Mouse (Mus musculus) megakaryocyte-erythroid progenitor cell, adult 5-6 weeks (primary cell): ENCODE results near the gene Wdtc1. TPM values are rescaled to one million over a fixed set of nuclear protein-coding genes. Genes with fewer than 3 reads are reported as not detected.

Experiments
- ATAC-seq: replicated peaks from 2 replicates; pipeline ENCODE4 v1.8.0; 2016; ENCODE audit warnings: mild to moderate bottlenecking, inconsistent platforms; ENCODE audit not compliant: severe bottlenecking, poor library complexity, low FRiP score, low TSS enrichment
- total RNA-seq, 2 experiments: library from RNA; stranded (forward) in 1 of 2; stranded (reverse) in 1 of 2; fragments of 200-1000, 215-1000 nt in 1 of 2; fragments of >200 nt in 1 of 2; fragmentation: Nextera tagmentation in 1 of 2; gene quantifications; 2 replicates each; pipeline ENCODE4 v1.2.3; 2014 to 2017

Wdtc1 gene
- total RNA-seq, 2 experiments from 2014 or later, result 8.0 to 18.6 TPM

DNA sequence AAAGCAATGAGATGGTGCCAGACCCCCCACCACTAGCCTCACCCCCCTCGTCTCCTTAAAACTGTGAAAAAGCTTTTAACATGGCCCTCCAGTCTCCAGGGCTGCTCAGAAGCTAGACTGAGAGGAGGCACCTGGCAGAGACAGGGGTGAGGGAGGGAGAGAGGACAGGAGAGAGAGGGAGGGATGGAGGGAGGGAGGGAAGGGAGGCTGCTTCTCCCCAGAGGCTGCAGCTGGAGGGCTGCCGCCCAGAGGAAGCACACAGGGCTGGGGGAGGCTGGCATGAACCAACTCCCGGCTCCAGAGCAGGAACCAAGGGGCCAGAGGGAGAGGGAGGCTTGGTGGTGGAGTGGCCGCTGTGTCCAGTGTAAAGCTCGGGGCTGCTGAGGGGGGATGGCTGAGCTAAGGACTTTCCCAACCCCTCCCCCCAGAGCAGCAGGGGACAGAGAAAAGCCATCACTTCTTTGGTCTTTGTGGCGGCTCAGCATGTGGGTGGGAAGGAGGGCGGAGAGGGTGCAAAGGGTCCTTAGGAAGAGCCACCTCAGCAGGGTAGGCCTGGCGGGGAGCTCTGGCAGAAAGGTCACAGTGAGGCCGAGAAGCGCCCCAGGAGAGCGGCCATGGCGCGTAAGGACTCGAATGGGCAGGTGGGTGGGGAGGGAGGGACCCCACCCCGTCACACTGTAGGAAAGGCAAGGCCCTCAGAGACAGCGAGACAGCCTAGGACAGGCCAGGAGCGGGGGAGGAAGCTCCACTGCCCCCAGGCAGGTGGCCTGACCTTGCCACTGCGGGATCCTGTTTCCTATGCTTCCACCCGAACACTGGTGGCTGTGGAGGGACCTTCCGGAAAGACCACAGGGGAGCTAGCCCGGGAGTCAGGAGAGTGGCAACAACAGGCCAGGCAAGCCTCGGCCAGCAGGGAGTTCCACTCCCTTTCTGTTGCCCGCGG is 60.1 kb downstream of the Wdtc1 start:
- no peak for ATAC-seq

DNA sequence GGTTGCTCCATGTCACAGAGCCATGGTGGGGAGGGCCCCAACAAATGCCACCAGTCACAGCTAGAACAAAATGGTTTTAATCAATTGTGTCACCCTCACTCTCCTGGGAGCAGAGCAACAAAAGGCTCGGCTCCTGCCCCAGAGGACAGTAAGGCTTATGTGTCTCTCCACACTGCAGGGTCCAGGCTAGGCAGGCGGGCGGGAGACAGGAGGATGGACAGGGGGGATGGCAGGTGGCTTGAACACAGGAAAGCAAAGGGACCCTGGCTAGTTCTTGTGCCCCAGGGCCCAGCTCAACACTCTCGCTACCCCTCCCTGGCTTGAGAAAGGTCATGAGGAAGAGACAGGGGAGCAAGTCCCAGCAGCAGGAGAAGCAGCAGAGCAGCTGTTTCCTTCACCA is 60.9 kb downstream of the Wdtc1 start:
- ATAC-seq, result no peak

DNA sequence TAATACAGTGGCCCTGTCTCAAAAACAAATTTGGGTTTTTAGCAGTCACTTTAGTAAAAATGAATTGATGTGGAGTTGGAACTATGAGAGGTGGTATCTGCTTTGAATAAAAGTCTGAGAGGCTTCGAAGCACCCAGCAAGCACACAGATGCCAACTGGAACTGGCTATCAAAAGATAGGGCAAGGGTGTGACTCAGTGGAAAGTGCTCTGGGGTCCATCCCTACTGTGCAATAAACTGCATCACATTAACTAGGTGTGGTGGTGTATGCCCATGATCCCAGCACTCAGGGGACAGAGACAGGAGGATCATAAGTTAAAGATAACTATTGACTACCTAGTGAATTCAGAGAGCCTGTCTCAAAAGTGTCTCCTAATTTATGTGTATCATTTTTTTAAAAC is 62.0 kb downstream of the Wdtc1 start:
- ATAC-seq, result 0 out of 2 replicates have a peak, but pooled peaks have one; percentile 40

DNA sequence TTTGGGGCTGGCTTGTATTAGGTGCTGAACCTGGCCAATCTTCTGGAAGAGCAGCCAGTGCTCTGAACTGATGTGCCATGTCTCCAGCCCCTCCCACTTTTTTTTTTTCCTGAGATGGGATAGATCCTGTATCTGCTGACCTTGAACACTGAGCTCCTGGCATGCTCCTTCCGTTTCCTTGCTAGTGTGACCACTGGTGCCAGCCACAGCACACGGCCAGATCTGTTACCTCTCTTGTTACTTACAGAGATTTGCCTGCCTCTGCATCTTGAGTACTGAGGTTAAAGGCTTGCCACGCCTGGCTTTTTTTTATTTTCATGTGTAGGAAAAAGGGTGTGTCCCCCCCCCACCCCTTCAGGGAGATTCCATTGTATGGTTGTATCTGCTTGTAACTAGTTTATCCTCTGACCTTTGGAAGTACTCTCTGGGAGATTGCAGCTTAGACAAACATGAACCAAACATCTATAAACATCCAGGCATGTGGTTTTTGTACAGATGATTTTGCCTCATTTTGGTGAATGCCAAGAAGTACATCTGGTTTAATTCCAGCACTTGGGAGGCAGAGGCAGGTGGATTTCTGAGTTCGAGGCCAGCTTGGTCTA is 66.7 kb downstream of the Wdtc1 start:
- no peak for ATAC-seq

DNA sequence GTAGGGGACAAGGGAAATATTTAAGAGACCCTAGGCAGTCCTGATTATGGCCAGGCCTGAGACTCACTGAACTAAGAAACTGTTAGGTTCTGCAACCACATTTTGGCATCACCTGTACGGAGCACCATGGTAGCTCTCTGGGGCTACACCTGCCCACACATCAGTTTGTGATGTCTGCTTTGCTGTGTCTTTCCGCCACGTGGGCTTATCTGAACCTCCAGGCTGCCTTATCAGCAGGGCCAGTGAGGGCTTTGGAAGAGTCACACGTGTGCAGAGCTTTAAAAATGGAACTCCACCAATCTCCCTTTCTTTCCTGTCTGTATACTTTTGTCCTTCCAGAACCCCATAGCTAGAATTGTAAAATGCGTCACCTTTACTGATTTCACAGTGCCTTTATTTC is 67.3 kb downstream of the Wdtc1 start:
- ATAC-seq, result peak; percentile 82

DNA sequence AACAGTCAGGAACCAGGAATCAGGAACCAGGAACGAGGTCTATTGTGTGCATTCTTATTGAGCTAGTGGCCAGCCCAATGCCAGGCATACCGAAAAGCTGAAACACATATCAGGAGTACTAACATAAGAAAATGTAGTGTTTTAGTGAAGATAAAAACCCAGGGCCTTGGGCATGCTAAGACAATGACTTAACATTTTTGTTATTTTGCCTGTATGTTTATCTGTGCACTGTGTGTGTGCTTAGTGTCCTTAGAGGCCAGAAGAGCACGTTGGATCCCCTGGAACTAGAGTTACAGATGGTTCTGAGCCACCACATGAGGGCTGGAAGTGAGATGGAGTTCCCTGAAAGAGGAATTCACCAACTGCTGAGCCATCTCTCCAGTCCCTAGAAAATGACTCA is 68.0 kb downstream of the Wdtc1 start:
- peak; percentile 83 for ATAC-seq

DNA sequence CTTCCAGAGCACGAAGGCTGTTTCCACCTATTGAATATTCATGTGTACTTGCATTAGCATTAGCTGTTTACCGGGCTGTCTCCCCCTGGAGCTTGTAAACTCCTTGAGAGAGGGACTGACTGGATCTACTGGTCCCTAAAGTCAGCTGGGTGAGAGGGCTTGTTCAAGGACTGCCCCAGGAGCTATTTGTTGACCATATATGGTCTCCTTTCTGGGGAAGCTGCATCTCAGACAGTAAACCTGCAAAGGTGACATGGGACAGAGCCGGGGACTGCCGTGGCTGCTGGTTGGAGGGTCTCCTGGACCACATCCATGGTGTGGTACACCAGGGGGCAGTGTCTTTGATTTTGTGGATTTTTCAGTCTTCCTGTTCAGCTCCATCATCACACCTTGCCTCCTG is 70.6 kb downstream of the Wdtc1 start:
- ATAC-seq, result no peak

DNA sequence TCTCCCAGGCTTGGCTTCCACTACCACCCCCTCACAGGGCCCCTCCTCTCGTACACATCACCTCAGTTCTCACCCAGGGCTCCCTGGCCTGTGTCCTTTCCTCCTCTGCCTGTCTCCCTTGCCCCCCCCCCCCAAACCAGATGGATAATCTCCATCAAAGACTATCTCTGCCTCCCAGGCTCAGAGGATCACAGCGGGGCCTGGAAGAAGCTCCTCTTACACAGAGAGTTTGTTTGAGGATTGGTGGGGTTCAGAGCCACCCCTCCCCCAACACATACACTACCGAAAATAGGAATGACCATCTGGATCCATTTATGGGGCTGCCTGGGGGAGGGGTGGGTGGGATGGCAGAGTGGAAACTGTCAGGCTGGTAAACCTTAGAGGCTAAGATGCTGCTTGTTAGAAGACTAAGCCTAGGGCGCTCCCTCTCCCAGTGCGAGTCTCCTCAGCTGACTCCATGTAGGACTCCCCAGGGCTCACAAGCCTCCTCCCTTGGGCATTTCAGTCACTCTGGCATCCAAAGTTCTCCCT is 71.3 kb downstream of the Wdtc1 start:
- ATAC-seq, result no peak

DNA sequence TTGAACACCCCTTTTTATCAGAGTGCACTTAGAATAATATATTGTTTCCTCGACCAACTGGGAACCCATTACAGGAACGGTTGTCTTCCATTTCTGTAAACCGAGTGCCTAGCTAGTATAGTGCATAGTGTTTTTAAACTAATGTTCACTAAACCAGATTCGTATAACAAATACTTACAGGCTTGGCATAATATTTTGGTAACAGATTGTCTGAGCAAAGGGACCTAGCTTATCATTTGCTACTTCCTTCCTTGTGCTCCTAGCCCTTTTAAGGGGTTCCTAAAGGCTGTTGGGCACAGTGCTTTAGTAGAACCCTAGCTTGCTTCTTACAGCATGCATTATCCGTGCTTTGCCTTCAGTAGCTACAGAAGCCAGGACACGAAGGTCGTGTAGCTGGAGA is 71.8 kb downstream of the Wdtc1 start:
- ATAC-seq, result no peak

DNA sequence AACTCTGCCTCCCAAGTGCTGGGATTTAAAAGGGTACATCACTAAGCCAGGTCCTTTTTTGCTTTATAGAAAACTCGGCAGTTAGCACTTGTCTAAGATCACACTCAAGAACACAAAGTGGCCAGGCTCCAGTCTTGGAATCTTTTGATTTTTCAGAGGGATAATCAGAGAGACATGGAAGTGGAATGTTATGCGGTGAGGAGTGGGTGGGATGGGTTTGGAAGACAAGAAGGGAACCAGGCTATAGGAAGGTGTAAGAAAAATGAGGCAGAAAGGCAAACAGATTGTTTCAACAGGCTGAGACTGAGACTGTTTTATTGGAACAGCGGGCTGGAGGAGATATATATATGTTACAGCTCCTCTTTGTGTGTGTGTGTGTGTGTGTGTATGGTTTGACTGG is 74.8 kb downstream of the Wdtc1 start:
- no peak for ATAC-seq

DNA sequence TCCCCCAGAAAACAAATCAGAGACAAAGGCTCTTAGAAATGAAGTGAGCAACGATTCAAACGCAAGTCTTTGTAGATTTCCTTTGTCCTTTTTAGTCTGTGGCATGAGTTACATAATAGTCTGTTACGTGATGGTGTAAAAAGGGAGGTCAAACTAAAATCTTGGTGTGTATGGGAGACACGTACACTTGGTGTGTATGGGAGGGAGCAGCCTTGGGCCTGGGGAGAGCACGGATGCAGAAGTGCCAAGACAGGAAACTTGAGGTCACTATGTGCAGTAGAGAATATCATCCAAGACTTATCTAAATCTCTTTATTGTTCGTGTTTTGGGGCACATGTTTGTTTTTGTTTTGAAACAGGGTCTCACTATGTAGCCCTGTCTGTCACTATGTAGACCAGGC is 75.2 kb downstream of the Wdtc1 start:
- no peak for ATAC-seq

DNA sequence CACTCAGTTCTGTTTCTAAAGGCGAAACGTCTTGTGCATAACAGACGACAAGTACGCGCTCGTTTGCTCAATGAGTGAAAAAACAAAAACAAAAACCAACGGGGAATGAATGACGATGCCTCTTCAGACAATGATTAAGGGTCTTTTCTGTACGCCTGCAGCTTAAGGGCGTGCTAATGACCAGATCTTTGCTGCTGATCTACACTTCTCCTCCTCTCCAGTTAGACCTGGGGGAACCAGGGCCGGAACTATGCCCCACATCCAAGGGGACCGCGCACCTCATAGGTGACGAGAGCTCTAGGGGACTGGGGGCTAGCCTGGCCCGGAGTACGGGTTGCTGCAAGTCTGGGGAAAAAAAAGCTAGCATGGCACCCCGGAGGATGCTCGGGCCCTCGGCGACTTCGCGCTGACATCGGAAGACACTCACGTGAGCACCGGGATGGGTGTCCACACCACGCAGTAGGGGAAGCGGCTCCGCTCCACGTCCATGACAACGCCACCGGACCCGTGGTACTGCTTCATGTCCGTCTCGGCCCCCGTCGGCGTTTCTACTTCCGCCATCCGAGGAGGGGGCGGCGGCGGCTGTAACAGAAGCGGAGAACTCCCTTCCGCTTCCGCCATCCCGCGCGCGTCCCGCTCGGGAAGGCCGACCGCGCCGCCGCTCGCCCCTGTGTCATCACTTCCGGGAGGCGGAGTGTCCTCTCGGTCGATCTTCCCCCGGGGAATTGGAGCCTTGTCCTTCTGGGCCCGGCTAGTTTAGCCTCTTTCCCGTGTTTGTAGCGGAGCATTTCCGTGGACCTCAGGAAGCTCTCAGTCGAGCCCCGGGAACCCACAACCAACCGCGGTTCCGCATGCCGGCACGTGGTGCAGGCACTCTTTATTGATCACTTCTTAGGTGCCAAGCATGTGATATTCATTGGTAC is 75.9 kb downstream of the Wdtc1 start, which contains the start of gene Tmem222:
Gene Tmem222, minus strand, starts transcription at position 689 of the 923 bp plus-strand sequence.
- ATAC-seq, result peak; percentile 95

DNA sequence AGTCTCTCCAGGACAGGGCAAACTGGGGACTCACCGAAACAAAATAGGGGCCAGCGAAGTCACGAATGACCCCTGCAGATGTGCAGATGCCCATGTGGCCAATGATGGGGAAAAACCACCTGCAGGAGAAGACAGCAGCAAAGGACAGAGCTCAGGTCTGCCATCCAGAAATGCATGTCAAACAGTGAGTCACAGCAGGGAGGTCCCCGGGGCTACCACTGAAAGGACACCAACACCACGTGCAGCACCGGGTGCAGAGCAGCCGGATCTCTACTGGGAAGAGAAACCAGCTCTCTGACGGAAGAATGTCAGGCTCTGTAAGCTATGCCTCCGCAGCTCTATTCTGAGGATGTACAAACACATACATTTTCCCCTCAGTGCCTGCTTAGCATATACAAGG is 82.4 kb downstream of the Wdtc1 start:
- ATAC-seq, result no peak

DNA sequence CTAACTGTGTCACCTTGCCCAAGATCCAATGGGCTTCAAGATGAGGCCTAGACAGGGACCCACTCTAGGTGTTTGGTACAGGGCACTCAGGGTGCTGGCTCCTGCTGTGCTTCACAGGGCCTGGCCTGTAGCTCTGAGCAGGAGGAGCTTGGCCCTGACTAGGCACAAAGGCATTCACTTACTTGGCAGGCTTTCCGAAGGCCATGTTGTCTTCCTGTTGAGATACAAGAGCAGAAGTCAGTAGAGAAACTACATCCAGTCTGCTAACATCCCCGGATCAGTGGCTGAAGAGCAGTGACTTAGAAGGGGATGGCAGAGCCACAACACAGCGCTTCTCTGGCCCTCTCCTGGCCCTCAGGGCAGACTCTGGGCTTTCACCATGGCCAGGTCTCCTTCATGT is 83.7 kb downstream of the Wdtc1 start:
- ATAC-seq, result no peak

DNA sequence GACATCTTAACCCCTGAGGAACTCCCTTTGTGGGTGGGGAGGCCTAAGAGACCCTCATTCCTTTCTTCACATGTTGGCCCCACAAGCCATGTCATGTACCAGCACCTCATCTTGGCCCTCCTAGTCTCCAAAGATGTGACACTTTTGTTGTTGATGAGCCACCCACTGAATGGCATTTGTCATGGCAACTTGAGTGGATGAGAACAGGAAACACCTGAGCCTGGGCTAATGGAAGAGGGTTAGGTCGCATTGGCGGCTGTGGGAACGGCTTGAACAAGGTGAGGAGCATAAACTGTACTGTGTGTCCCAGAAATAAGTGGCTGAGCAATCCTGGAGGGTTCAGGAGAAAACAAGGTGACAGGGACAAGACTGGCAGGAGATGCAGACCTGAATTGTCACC is 84.3 kb downstream of the Wdtc1 start:
- ATAC-seq, result no peak

DNA sequence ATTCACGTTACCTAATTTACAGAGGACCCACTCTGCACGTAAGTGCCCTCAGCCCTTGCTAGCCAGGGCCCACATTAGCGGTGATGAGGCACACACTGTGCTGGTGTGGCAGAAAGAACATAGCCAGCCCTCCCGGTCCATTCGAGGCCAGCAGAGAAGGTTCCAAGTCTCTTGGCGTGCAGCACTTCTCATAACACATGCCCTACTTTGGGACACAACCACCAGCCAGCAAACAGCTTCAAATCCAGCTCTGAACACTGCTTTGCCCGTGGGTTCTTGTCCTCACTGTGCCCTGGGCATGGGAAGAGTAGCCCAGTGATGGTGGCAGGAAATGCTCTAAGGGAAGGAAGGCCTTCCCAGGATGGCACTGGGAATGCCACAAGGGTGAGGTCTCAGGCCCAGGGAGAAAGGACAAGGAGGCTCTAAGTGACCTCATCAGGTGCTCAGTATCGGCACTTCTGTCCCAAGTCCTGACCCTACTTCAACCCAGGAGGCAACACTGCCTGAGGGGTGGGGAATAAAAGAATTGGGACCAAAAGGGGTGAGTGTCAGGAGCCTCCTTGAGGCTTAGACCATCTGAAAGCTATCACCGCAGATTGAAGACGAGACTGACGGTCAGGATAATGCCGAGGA is 86.9 kb downstream of the Wdtc1 start:
- no peak for ATAC-seq

DNA sequence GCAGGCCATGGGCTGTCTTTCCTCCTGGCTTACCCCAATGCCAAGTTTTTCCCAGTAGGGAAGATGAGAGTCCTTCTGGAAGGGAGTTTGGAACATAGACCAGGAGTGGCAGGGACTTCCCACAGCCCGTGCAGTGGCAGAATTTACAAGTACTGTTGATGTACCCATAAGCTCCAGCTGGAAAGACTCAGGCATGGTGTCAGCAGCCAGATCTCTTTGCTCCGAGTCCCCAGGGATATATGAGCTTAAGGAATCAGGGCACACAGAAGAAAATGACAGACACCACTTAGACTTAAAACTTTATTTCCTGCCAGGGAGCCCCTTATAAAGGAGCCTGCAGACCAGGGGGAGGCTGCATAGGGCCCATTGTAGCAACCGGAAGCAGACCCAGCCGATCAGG is 87.5 kb downstream of the Wdtc1 start:
- ATAC-seq, result no peak

DNA sequence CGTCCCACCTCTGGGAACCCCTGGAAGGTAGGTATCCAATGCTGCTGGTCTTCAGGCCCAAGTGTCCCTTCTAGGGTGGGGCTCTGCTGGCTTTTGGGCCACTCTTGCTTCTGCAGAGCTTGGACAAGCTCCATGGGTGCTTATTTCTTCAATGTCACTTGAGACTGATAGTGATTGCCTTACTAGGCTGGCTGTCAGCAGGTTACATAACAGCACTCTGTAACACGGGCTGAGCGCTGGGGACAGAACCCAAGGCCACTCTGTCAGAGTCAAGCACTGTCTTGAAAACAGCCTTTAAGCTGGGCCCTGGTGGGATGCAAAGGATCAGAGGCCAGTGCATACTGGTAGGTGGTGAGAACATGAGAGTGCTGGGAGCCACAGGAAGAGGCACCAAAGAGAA is 88.0 kb downstream of the Wdtc1 start:
- ATAC-seq, result no peak

DNA sequence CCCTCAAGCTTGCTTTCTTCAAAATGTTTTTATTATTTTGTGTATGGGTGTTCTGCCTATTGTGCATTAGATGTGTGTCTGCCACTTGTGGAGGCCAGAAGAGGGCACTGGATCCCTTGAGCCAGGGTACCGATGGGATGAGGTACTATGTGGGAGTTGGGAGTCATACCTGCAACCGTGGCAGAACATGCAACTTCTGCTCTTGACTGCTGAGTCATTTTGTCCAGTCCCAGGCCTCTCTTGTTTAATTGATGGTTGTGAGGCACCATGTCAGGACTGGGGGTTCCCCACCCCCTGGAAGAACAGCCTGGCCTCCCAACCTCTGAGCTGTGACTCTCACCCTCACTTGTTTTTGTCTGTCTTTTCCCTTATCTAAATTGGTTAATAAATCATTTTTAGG is 88.7 kb downstream of the Wdtc1 start:
- no peak for ATAC-seq
